Mouse (Mus musculus): ENCODE results near the gene Rbm20.
A peak's percentile ranks its signal among the peaks of the same experiment; 100 is the strongest.

The Rbm20 gene

DNA sequence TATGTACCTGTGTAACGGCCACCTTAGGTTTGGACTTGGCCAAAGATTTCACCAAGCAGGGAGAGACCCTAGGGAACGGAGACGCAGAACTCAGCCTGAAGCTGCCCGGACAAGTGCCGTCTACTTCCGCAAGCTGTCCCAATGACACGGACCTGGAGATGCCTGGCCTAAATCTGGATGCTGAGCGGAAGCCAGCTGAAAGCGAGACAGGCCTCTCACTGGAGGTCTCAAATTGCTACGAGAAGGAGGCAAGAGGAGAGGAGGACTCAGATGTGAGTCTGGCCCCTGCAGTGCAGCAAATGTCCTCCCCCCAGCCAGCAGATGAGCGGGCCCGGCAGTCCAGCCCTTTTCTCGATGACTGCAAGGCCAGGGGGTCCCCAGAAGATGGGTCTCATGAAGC, 174.2 kb downstream of the Rbm20 start:
- DNase-seq (ENCODE audit: extremely low spot score) = no peak

DNA sequence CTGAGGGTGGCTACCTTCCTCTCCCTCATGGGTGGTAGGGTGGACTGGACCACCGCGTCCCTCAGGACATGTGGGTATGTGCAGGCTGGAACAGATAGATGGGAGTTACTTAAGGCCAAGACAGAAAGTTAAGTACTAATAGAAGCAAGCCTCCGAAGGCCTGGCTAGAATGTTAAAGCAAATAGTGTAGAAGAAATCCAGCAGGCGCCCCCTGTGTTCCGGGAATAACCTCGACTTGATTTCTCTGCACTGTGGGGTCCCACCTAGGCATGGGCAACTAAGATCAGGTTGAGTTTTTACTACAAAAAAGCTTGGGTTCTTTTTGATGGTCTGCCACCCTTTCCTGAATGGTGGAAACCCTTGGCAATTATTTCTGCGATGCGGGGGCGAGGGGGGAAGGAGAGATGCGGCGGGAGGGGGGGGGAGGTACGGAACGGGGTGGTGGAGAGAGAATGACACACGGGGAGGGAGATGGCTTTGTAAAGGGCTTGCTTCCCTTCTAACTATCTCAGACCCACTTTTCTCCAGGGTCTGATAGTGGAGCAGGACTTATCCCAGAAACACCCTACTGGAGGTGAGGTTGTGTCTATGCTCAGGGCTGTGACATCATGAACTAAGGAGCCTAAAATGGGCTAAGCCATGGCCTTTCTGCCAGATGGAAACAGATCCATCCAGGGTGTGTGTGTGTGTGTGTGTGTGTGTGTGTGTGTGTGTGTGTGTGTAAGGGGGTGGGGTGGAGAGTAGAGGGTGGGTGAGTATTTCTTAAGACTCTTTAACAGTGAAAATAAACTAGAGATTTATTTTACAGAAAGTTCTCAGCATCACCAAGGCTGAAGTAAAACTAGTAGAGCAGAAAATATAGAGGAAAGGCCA, 175.0 kb downstream of the Rbm20 start:
- no peak for DNase-seq (ENCODE audit: extremely low spot score)

DNA sequence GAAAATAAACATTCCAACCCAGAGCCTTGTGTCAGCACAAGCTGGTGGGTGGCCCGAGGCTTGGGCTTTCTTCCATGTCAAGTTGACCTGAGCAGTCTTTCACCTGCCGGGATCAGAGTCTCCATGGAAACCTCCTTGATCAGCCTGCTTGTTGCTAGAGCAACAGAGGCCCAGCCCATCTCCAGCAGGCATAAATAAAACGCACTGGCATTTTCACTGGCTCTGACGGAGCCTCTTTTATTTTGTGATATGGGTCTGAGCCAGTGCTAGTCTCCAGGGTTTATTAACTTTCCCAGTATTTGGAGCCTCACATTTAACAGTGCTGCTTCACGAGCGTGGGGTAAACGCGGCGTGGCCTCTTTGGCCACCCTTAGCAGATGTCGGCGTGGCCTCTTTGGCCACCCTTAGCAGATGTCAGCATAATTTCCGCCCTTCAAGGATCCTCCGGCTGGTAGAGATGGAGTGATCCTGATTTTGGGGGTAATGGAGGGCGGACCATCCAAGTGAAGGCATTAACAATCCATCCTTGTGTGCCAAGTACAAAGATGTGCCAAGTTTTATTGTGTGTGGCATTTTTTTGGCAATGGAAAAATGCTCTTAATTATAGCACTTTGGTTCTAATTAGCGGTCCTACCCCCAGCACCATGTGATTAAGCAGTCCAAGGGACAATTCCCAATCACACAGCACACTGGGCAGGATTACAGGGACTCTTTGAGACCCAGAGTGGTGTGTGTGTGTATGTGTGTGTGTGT, 175.8 kb downstream of the Rbm20 start:
- DNase-seq (ENCODE audit: extremely low spot score) = peak; percentile 54

DNA sequence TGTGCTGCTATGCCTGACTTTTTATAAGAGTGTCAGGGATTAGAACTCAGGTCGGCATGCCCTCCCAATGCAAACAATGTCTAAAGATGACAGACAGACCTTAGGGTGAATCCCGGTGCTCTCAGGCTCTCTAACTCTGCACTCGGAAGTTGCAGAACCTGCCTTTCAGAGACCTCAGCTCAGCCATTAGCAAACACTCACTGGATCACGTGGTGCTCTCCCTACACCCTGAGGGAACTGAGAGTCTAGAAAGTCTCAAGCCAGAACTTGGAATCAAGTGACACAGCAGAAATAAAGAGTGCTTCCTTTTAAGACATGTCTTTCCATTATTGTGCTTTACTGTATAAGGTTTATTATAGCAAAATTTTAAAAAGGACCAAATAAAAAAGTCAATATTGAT, 177.9 kb downstream of the Rbm20 start:
- no peak for DNase-seq (ENCODE audit: extremely low spot score)

DNA sequence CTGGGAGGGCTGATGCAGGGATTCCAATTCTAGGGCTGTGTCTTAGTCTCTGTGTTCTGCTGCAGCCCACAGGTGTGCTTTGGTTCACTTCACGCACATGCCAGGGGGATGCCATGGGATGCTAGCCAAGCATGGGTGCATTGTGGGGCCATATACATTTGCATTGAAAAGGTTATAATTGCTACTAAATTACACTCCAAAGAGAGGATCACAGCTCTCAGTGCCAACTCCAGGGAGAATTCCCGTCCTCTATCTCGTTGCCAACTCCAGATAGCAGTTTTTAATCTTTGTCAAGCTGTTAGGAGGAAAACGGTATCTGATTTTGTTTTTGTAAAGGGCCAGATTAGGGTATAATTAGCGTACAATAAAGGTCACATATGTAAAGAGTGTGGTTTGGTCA, 178.7 kb downstream of the Rbm20 start:
- DNase-seq (ENCODE audit: extremely low spot score) = no peak

DNA sequence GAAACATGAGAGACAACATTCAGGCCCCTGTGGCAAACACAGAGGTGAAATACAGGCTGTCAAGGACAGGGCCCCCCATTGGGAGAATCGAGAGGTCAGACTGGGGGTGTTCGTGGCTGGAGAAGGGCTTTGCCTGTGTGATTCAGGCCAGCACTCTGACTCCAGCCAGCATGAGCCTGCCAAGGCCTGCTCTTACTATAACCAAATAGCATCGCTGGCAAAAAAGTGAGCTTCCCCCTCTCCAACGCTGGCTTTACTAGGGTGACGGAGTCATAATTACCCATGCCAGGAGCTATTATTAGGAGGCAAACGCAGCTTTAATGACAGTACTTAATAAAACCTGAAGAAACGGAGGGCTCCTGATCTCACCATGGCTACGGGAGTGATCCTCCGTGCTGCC, 179.7 kb downstream of the Rbm20 start:
- no peak for DNase-seq (ENCODE audit: extremely low spot score)

DNA sequence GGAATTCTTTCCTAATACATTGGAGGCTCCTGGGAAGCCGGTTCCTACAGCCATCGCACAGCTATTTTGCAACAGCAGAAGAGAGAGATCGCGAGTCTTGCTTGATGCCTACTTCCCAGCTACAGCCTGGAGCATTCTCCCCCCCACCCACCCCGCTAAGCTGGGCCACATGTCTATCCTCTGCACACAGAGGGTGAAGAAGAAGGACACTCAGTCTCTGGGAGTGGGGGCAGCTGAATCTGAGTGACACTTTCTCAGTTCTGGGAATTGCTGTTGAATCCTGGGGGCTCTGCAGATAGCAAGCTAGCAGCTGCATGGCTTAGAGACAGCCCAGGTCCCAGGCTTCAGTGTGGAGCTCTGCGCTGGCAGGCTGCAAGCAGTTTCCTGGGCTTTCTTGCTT, 180.9 kb downstream of the Rbm20 start:
- DNase-seq (ENCODE audit: extremely low spot score) = no peak

DNA sequence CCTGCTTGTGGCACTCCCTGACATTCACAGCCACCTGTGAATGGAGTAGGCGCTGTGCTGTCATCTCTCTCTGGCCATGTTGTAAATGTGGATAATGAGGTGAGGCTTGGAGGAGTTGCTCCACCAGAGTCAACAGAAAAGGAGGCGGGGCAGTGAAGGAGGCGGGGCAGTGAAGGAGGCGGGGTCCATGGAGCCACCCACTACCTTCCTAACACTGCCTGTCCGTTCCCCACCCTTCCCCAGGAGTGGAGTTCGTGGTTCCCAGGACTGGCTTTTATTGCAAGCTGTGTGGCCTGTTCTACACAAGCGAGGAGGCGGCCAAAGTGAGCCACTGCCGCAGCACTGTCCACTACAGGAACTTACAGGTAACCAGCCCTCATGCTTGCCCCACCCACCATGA, 182.0 kb downstream of the Rbm20 start:
- peak; percentile 47 for DNase-seq (ENCODE audit: extremely low spot score)

DNA sequence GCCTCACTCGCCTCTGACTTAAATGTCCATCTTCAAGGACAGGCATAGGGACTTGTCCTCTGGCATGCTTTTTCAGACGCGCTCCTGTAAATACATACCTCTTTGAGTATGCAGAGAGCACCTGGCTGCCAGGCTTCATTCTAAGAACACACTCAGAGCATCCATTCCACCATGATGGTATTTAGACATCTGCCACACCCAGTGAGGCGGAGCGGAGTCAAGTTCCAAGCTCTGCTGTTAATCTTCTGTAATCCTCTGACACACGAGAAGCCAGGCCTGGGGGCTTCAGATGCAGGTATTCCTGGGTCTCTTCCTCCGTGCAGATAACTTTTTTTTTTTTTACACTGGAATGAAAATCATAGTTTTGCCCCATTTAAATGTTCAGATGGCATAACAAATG, 182.5 kb downstream of the Rbm20 start:
- DNase-seq (ENCODE audit: extremely low spot score) = no peak

DNA sequence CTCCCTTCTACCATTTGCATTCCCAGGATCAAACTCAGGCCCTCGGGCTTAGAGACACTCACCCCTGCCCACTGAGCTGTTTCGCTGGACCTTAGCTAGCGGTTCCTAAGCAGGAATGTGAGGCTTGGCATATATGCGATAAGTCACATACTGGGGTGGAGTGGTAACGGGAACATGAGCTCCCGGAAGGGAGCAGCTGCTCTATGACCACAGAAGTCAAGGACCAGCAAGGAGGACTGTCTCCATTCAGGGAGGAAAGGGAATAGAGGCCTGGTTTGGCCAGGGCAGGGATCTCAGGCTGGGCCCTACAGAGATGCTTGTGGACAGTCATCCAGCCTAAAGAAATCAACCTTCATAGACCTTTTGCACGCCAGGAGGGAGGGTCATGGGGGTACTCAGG, 184.2 kb downstream of the Rbm20 start:
- no peak for DNase-seq (ENCODE audit: extremely low spot score)

DNA sequence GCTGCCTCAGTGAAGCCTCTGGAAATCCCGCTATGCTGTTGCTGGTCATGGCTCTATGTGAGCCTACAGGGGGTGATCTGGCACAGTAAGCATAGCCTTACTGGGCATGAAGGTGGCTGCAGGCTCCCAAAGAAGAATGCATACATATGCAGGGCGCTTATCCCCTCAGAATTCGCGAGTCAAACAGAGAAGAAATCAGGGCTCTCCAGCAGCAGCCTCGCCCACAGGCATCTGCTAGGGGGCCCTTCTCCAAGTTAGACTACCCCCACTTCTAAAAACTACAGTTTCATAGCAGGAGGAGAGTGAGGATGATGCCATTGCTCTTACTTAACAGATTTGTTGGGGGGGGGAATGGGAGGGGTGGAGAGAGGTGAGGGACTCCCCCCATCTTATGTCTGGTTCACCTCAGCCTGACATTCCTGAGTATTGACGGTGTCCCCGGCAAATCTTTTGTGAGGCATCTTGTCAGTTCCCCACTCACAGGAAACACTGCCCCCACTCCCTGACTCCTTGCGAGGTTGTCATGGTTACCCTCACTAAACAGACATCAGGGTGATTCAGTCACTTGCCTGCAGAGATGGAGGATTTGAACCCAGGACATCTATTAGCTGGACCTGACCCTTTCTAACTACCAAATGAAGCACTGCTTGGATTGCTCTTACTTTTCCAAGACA, 185.6 kb downstream of the Rbm20 start:
- no peak for DNase-seq (ENCODE audit: extremely low spot score)

DNA sequence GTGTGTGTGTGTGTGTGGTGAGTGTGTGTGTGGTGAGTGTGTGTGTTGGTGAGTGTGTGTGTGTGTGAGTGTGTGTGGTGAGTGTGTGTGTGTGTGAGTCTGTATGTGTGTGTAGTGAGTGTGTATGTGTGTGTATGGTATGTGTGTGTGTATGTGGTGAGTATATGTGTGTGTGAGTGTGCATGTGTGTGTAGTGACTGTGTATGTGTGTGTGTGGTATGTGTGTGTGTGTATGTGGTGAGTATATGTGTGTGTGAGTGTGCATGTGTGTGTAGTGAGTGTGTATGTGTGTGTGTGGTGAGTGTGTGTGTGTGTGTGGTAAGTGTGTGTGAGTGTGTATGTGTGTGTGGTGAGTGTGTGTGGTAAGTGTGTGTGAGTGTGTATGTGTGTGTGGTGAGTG, 190.1 kb downstream of the Rbm20 start:
- no peak for DNase-seq (ENCODE audit: extremely low spot score)

DNA sequence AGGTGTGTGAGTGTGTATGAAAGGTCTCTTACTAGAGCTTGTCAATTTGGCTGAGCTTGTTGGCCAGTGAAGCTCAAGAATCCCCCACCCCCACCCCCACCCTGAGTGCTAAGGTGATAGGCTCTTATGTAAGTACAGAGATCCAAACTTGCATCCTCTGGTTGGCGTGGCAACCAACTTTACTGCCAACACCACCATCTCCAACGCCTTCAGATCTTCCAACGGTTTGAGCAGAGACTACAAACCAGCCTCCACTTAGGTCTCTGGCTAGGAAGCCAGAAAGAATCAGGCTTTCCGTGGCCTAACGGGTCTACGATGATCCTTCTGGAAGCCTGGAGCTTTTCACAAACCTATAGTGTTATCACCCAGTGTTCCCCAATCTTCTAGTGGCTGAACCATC, 191.0 kb downstream of the Rbm20 start:
- no peak for DNase-seq (ENCODE audit: extremely low spot score)

DNA sequence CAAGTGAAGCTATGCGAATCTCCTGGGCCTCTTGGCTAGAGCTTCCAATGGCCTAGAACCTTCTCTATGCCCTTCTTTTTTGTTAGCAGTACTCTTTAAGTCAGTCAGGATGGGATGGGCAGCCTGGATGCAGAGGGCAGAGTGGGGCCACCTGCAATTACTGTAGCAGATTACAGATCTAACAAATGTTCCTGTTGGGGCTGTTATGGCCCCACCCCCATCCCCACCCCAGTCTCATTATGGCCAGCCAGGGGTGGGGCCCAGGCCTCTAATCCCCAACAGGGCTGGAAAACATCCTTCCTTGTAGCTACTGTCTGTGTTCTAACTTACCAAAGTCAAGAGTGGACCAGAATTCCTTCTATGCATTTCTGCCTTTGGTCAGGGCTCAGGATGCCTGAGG, 191.7 kb downstream of the Rbm20 start:
- DNase-seq (ENCODE audit: extremely low spot score) = no peak

DNA sequence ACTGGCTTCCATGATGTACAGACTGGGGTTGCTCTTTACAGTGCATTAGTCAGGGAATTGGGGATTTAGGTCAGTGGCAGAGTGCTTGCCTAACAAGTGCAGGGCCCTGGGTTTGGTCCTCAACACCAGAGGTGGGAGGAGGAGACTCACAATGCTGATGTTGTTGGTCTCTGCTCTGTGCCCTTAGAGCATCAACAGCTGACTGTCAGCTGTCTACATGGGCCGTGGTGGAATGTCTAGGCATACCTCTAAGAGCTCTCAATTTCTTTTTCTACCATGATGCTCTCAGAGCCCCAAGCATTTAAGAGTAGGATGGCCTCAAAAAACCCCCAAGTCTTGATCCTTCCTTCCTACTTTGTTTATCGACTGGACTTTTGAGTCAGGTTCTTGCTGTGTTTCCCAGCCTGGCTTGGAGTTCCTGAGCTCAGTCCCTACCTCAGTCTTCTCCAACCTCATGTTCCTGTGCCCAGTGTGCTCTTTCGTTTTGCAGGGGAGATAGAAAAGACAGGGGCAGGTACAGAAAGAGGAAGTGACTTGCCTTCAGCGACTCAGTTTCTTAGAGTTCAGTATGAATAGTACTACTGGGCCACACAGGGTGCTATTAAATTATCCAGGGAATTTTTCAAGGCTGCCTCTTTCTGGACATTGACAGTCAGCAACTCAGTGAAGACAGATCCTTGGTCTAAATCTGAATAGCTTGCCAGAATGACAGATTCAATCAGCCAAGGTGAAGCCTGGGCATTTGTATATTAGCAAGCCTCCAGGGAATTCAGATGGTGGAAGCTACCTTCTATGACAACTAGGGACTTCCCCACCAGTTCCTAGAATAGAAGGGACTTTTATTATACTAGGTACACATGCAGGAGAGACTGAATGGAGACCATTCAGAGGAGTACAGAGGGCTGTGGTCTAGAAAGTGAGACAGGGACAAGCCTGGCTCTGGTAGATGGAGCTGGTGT, 192.6 kb downstream of the Rbm20 start:
- DNase-seq (ENCODE audit: extremely low spot score) = no peak

DNA sequence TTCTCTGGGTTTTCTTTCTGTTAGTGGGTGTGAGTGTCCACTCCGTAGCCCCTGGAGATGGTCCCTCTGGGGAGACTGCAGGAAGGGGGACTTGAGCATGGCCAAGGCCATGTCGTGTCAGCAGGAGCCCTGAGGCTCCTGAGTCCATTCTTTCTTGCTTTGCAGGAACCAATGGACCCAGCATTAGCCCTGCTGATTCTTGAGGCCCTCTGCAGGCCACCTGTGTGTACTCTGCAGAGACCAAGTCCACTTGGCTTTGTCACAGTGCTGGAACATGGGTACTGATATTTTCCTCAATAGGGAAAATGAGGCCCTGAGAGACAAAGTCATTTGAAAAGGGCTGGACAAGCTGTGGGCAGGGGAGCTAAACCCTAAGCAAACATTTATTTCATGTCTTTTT, 193.5 kb downstream of the Rbm20 start:
- no peak for DNase-seq (ENCODE audit: extremely low spot score)

DNA sequence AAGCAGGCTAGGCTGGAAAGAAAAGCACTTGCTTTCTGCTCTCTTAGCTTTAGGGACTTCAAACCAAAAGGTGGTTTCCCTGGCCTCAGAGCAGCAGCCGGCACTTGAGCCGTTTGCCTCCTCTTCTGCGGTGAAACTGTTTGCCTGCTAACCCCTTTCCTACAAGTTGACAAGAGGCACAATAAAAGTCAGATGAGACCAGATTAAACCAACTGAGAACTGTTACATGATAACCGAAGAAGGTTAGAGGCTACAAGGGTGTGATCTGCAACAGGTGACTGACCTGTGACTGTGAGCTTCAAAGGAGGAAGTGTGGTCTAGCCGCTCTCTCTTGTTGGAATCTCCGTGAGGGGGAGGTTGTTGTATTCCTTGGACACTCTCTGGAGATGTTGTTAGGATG, 194.4 kb downstream of the Rbm20 start:
- DNase-seq (ENCODE audit: extremely low spot score) = no peak

DNA sequence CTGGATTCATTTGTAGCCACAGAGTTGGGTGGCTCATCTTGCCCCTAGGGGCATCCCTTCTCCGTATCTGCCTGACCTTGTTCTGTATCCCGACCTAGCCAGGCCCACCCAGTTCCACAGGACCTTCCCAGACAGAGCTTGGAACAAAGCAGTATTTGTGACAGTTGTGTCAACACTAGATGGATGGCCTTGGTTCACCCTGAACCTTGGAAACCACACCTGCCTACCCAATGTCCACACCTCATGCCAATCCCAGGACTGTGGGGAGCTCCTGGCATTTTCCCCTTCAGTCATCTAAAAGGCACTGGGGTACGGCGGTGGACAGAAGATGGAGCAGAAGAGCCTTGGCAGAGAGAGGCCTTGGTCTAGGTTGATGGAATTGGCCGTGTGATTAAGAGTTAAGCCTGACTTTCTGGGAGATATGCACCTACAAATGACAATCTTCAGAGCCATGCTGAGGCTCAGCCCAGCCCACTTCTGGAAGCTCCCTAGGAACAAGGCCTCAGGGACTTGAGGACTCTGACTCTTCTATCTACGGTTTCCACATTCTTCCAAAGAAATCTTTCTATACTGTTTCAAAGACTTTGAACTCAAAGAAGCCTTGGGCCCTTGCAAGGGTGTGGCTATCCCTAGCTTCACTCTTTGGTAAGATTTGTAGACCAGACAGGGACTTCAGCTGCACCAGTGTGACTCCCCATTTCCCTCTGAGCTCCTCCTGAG, 196.0 kb downstream of the Rbm20 start:
- DNase-seq (ENCODE audit: extremely low spot score) = no peak

DNA sequence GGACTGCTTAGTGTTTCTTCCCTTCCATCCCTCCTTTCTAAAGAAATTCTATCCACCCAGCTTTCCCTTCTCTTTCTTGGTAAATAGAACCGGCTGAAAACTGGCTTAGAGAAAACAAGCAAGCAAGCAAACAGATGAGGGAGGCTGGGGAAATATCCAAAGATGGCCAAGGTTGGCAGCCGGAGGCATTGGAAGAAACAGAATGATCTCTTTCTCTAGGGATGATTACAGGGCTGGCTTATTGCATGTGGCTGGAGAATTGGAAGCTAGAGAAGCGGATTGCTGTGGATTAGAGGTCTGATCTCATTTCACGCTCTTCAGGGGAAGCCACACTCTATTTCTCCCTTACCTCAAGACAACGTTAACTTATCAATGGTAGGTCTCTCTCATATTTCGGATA, 198.1 kb downstream of the Rbm20 start:
- DNase-seq (ENCODE audit: extremely low spot score) = no peak

DNA sequence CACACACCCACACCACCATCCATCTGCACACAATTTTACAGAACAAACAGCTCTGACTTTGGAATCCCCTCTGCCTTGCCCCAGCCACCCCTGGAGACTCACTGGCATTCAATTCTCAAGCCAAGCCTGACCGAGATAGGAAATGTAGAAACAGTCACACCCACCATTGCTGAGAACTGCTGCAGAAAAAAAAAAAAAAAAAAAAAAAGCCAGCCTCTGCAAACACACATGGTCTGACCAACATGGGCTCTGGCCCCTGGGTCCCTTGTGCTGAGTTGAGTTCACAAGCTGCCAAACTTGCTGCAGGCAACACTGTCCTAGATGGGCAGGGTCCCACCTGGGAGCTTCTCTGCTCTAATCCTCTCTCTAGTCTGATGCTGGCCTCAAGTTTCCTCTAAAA, 200.7 kb downstream of the Rbm20 start:
- no peak for DNase-seq (ENCODE audit: extremely low spot score)

DNA sequence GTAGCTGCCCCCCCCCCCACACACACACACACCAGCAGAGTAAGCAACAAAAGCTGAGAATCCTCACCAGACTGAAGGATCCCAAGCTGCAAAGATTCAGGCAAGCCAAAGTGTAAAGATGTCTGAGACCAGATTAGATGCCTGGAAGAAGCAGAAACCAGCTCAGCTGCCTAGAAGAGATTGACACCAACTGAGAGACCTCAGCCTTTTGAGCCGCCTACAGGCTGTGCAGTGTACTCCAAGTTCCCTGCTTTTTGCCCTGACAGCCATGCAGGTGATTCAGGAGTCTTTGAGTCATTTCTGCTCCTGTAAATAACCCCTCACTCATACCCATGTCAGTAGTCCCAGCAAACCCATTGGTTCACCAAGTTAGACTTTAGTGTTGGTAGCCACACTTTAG, 203.4 kb downstream of the Rbm20 start:
- no peak for DNase-seq (ENCODE audit: extremely low spot score)

All from embryo, embryonic 9.5 days (tissue).